Mouse (Mus musculus) heart, adult 2 months (tissue): ENCODE results near the gene Oxsm. TPM values are rescaled to one million over a fixed set of nuclear protein-coding genes. Genes with fewer than 3 reads are reported as not detected.

Experiments
- DNase-seq, 2 experiments: peaks; one replicate each; pipeline ENCODE4 v3.0.0; 2021
- H3K27ac ChIP-seq: fragments of 200-600 bp; 2 replicates; pipeline ENCODE4 v1.8.1; 2022
- H3K27me3 ChIP-seq: fragments of 200-500 bp; 2 replicates; pipeline ENCODE4 v1.6.1; 2012; ENCODE audit warnings: mild to moderate bottlenecking, low read length, inconsistent platforms, mixed read lengths; ENCODE audit not compliant: control insufficient read depth, insufficient read depth
- H3K36me3 ChIP-seq: fragments of 200-500 bp; 2 replicates; pipeline ENCODE4 v1.6.1; 2012; ENCODE audit warnings: low read length, inconsistent platforms; ENCODE audit not compliant: control insufficient read depth, insufficient read depth
- H3K4me1 ChIP-seq: fragments of 200-500 bp; 2 replicates; pipeline ENCODE4 v1.6.1; 2011; ENCODE audit warnings: low read length; ENCODE audit not compliant: control insufficient read depth, insufficient read depth
- H3K4me3 ChIP-seq: fragments of 200-600 bp; 2 replicates; pipeline ENCODE4 v1.8.1; 2022
- H3K79me2 ChIP-seq: fragments of 200-500 bp; replicated peaks from 2 replicates; pipeline ENCODE4 v1.6.1; 2012; ENCODE audit warnings: mild to moderate bottlenecking, inconsistent platforms, low read length, moderate library complexity, mixed read lengths; ENCODE audit not compliant: control insufficient read depth, insufficient read depth
- H3K9ac ChIP-seq: fragments of 200-500 bp; 2 replicates; pipeline ENCODE4 v1.6.1; 2012; ENCODE audit warnings: low read depth, mild to moderate bottlenecking, control low read depth, inconsistent platforms, low read length, mixed read lengths
- CTCF ChIP-seq: fragments of 200-600 bp; IDR thresholded peaks from 2 replicates; pipeline ENCODE4 v1.8.1; 2022; ENCODE audit warnings: antibody characterized with exemption, mild to moderate bottlenecking, moderate library complexity
- EP300 ChIP-seq: fragments of 200-500 bp; IDR thresholded peaks from 2 replicates; pipeline ENCODE4 v1.6.1; 2011; ENCODE audit warnings: low read depth, low read length, control low read depth; ENCODE audit not compliant: insufficient read depth
- POLR2A ChIP-seq: fragments of 200-500 bp; IDR thresholded peaks from 2 replicates; pipeline ENCODE4 v1.6.1; 2011; ENCODE audit warnings: mild to moderate bottlenecking, low read depth, low read length, control low read depth; ENCODE audit not compliant: insufficient read depth
- WGBS: fragments of 180-500 bp; shearing (Covaris S2); methylation state at CpG from one replicate; pipeline ENCODE4 v1.1.7; 2018; 5-methylcytosine and 5-hydroxymethylcytosine counted together
- intact Hi-C: fragments of 180-260 bp; cut with DNase I; formaldehyde crosslinking; loops from one replicate; pipeline ENCODE4 v1.15.1; 2025
- polyA plus RNA-seq: library from polyadenylated mRNA; depleted of rRNA; stranded (reverse); fragments of >200 nt; gene quantifications from 2 replicates; pipeline ENCODE4 v1.2.3, GENCODE M21; 2012
- total RNA-seq, 2 experiments: library from RNA; stranded (reverse); gene quantifications; 2 replicates each; pipeline ENCODE4 v1.2.3; 2021

Gene Oxsm
- total and polyA plus RNA-seq, 3 experiments = 12.7 to 23.0 (median 19.5) TPM

DNA sequence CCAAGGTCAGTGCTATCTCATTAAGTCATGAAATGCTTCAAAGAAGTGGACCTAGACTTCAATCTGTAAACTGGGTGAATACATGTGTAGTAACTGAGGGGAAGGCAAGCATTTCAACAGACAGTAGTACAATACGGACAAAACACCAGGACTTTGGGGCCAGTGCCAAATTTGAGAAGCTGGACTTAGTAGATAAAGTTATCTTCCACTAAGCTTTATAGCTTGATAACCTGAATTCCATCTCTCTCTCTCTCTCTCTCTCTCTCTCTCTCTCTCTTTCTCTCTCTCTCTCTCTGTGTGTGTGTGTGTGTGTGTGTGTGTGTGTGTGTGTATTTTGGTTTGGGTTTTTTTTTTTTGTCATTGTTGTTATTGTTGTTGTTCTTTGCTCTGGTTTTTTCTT is 4.5 kb downstream of the Oxsm start:
- no peak for DNase-seq
- Histone ChIP-seq H3K27me3 (no peaks in the 10 kb centered on the region), H3K4me3 (no peak overlapping the region), H3K27ac (no peak overlapping the region), H3K36me3 (peaks cover 8% of the 10 kb centered on the region), H3K79me2 (no peaks in the 10 kb centered on the region), H3K4me1 (no peaks in the 10 kb centered on the region; the same call in 1 of the 2 replicates), H3K9ac (no peak overlapping the region)
- 25% methylated on average over 1 of the region's 1 CpGs for WGBS
- no peak for TF ChIP-seq POLR2A
- no peak for TF ChIP-seq EP300
- no peak for TF ChIP-seq CTCF
- intact Hi-C loops = no loop called here

- H3K36me3 ChIP-seq = peaks cover 7% of the 10 kb centered on the region
- H3K27me3 ChIP-seq = no peaks in the 10 kb centered on the region
- no peak for DNase-seq
- 78% methylated on average over 2 of the region's 2 CpGs for WGBS
- no peaks in the 10 kb centered on the region for H3K4me1 ChIP-seq
- no peak overlapping the region for H3K4me3 ChIP-seq
- H3K9ac ChIP-seq = no peak overlapping the region
- H3K27ac ChIP-seq = peak overlapping the region; percentile 90
- intact Hi-C loops = no loop called here
- no peak for TF ChIP-seq POLR2A
- TF ChIP-seq CTCF = no peak
- no peak for TF ChIP-seq EP300
- H3K79me2 ChIP-seq = no peaks in the 10 kb centered on the region
Observed at GRCm38 (mm10) chr14:16244370-16244769, 5.2 kb downstream of the Oxsm start.

- TF ChIP-seq EP300 = no peak
- TF ChIP-seq CTCF = no peak
- TF ChIP-seq POLR2A = no peak
- Histone ChIP-seq H3K4me1 (no peaks in the 10 kb centered on the region), H3K27me3 (no peaks in the 10 kb centered on the region), H3K4me3 (peak overlapping the region; percentile 66), H3K9ac (peak overlapping the region; percentile 96), H3K36me3 (peaks cover 7% of the 10 kb centered on the region), H3K79me2 (no peaks in the 10 kb centered on the region), H3K27ac (peak overlapping the region; percentile 90)
- intact Hi-C loops = loop anchor here (2.0 kb wide), 1 partner anchor 137 kb away; no protein-coding TSS in a partner anchor
- peak in 1 of 2 experiments; percentile 33 for DNase-seq
- WGBS = 2% methylated on average over 10 of the region's 10 CpGs
Observed at GRCm38 (mm10) chr14:16243603-16244209, 5.9 kb downstream of the Oxsm start.

DNA sequence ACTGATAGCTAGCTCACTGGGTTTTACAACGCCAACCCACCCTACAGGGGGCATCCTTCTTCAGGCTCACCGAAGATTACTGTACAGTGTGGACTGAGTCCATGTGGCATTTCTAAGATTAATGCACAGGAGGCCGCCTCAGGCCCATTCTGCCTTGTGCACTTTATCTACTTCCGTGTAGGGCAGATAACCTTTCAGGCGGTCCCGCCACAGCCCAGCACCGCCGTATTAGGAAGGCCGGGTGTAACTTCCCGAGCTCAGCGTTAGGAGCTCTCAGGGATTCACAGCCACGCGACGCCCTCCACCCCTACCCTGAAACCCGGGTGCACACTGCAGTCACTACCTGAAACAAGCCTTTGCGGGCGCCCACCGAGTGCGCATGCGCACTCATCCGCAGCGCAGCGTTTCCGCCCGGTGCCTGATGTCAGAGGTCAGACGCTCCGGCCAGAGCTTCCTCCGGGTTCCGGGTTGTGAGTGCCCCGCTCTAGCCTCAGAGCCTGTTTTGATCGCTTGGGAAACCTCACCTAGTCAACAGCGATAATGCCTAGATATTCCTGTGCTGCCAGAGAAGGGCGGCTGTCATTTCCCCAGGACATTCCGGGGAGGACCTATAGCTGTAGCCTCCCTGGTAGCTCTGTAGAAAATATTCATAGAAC is 6.5 kb downstream of the Oxsm start:
- peaks cover 3% of the 10 kb centered on the region for H3K36me3 ChIP-seq
- WGBS = under 1% methylated on average over 34 of the region's 34 CpGs
- peak overlapping the region; percentile 66 for H3K4me3 ChIP-seq
- DNase-seq = peak; percentile 93 to 94
- H3K9ac ChIP-seq = peak overlapping the region; percentile 96
- intact Hi-C loops = loop anchor here (2.0 kb wide), 1 partner anchor 138 kb away; no protein-coding TSS in a partner anchor
- H3K79me2 ChIP-seq = no peaks in the 10 kb centered on the region
- no peaks in the 10 kb centered on the region for H3K27me3 ChIP-seq
- peak overlapping the region; percentile 90 for H3K27ac ChIP-seq
- no peaks in the 10 kb centered on the region for H3K4me1 ChIP-seq
- TF ChIP-seq CTCF = peak; percentile 52
- peak; percentile 90 for TF ChIP-seq POLR2A
- TF ChIP-seq EP300 = no peak; the same call in 1 of the 2 replicates

DNA sequence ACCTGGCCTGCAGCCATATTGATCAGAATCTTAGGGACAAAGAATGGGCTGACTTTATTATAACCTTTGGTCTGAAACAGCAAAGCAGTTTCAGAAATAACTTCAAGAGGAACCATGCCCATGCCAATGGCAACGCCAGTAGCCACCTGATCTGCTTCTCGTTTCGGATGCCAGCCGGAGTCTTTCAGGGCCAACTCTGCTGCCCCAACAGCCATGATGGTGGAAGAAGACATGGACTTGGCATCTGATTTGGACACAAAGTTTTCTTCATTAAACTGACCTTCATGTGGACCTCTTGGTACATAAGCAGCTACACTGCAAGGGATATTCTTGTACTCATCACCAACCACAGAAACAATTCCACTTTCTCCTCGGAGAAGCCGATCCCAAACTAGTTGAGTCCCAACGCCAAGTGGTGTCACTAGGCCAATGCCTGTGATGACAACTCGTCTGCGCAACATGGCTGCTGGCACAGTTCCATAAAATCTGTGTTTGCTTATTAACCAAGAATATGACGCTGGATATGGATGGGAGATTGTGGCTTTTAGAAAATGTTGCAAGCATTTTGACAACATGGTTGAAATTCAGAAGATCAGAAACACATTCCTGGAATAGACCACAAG is 7.3 kb downstream of the Oxsm start:
- intact Hi-C loops = loop anchor here (2.0 kb wide), 1 partner anchor 138 kb away; no protein-coding TSS in a partner anchor
- Histone ChIP-seq H3K79me2 (no peaks in the 10 kb centered on the region), H3K4me3 (peak overlapping the region; percentile 66), H3K4me1 (no peaks in the 10 kb centered on the region), H3K36me3 (peaks cover 3% of the 10 kb centered on the region), H3K27ac (peak overlapping the region; percentile 90), H3K9ac (no peak overlapping the region), H3K27me3 (no peaks in the 10 kb centered on the region)
- 90% methylated on average over 10 of the region's 10 CpGs for WGBS
- no peak for DNase-seq
- no peak for TF ChIP-seq EP300
- no peak for TF ChIP-seq CTCF
- TF ChIP-seq POLR2A = no peak

DNA sequence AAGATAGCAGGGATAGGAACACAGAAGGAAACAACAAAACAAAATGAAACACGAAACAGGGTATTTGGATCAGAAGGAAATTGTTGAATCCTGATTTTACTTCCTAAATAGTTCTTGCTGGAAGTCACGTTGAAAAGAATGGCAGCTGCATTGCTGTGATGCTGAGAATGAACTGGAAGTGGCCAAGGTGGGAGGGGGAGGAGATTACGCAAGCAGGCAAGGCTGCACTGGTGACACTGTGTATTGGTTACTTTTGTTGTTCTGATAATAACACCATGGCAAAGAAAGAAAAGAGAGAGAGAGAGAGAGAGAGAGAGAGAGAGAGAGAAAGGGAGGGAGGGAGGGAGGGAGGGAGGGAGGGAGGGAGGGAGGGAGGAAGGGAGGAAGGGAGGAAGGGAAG is 13.1 kb downstream of the Oxsm start:
- H3K9ac ChIP-seq = no peak overlapping the region
- DNase-seq = no peak
- H3K36me3 ChIP-seq = no peaks in the 10 kb centered on the region
- no peak overlapping the region for H3K4me3 ChIP-seq
- intact Hi-C loops = no loop called here
- WGBS = 67% methylated on average over 3 of the region's 3 CpGs
- no peaks in the 10 kb centered on the region for H3K79me2 ChIP-seq
- H3K4me1 ChIP-seq = no peaks in the 10 kb centered on the region
- TF ChIP-seq POLR2A (no peak), EP300 (no peak), CTCF (no peak)
- H3K27me3 ChIP-seq = no peaks in the 10 kb centered on the region
- H3K27ac ChIP-seq = no peak overlapping the region
